In the genomic region with DNA sequence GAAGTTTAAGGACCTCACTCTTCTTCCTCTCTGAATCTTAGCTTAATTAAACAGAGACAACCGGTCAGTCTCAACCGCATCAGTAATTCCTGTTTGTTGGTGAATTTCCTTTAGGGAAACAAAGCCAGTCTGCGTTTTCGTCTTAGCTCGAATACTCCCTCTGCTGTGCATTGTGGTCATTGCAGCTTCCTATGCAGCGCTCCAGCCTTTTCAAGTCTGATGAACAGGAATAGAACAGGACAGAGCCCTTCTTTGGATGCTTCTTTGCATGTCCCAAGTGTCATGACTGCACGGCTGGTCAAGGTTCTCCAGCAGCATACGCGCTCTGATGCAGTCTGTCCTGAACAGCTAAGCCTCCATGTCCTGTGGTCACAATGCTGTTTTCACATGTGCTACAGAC, we compare ENCODE assay signal across 8 mouse cellular contexts. TPM values are rescaled to one million over a fixed set of nuclear protein-coding genes. Genes with fewer than 3 reads are reported as not detected.
DNase-seq lines count a peak whose midpoint lies in the region; ATAC-seq lines count a peak whose summit lies in the region.

No protein-coding gene starts in this region.

- H3K36me3 ChIP-seq in embryonic facial prominence, embryonic 11.5 days (replicated peaks; ENCODE audit: control insufficient read depth, insufficient read depth, low read depth, low read length), result no peaks in the 10 kb centered on the region; the same call in 1 of the 2 replicates

- no peak overlapping the region for H3K27ac ChIP-seq in embryonic facial prominence, embryonic 11.5 days (replicated peaks; ENCODE audit: low read depth, low read length)

- no peaks in the 10 kb centered on the region for H3K9me3 ChIP-seq in embryonic facial prominence, embryonic 11.5 days (replicated peaks; ENCODE audit: control insufficient read depth, low read length)

- no peak overlapping the region for H3K4me2 ChIP-seq in embryonic facial prominence, embryonic 11.5 days (ENCODE audit: low read depth, low read length)

- DNase-seq in urinary bladder, adult 18-20 months (ENCODE audit: low spot score in 2 of 2), result peak; percentile 42 to 58
- no peak for DNase-seq in urinary bladder, adult 2 months (ENCODE audit: low spot score)
- peak; percentile 62 for DNase-seq in adrenal gland, postnatal 25 days
- peak; percentile 84 for DNase-seq in embryonic facial prominence, embryonic 11.5 days (ENCODE audit: low spot score)
- peak; percentile 75 to 86 for DNase-seq in heart, postnatal 10 days
- DNase-seq in left cerebral cortex, postnatal 36 days (ENCODE audit: low spot score in 2 of 2), result peak; percentile 68 to 76
- DNase-seq in naive thymus-derived CD4-positive, alpha-beta T cell, adult 2 months (ENCODE audit: low read depth), result peak; percentile 79
- peak; percentile 65 for DNase-seq in urinary bladder, postnatal 25 days (ENCODE audit: low spot score)

- H3K4me3 ChIP-seq in embryonic facial prominence, embryonic 11.5 days (ENCODE audit: low read depth, low read length), result no peak overlapping the region

- no peaks in the 10 kb centered on the region for H3K27me3 ChIP-seq in embryonic facial prominence, embryonic 11.5 days (ENCODE audit: control insufficient read depth, insufficient read depth, low read length)

- 22% methylated on average over 9 of the region's 9 CpGs for WGBS in embryonic facial prominence, embryonic 11.5 days

- H3K9ac ChIP-seq in embryonic facial prominence, embryonic 11.5 days (replicated peaks; ENCODE audit: low read length), result no peak overlapping the region

- peaks cover 10% of the 10 kb centered on the region for H3K4me1 ChIP-seq in embryonic facial prominence, embryonic 11.5 days (ENCODE audit: control insufficient read depth, insufficient read depth, low read length)

- no peak for ATAC-seq in embryonic facial prominence, embryonic 11.5 days (replicated peaks; ENCODE audit: insufficient number of reproducible peaks, low FRiP score, low TSS enrichment, low read depth)

- intact Hi-C loops in heart, postnatal 10 days (cut with DNase I), result loop anchor here (5.0 to 10.0 kb wide), 3 partner anchors 44 to 272 kb away; a partner anchor contains a TSS
- intact Hi-C loops in left cerebral cortex, postnatal 36 days (cut with DNase I), result no loop called here

RNA-seq across cellular contexts. Expression of a gene that starts 11.6 kb away (rescaled TPM):
- 110 and 111 TPM in 2 replicates for polyA plus RNA-seq in urinary bladder, adult 2 months (2012; rRNA removed)
- total RNA-seq in adrenal gland, postnatal 25 days (2021), result 213 and 228 TPM in 2 replicates
- 394 and 398 TPM in 2 replicates for polyA plus RNA-seq in embryonic facial prominence, embryonic 11.5 days (2014; fragmentation: Nextera tagmentation; extraction: Ambion mirVana)
- total RNA-seq in heart, postnatal 10 days (2021), result 100 to 1,000 TPM; 150 to 154 TPM
- total RNA-seq in left cerebral cortex, postnatal 36 days (2021), result 100 to 1,000 TPM; 206 to 219 TPM

RNA-seq across cellular contexts. Expression of a gene that starts 12.2 kb away (rescaled TPM):
- 8.1 and 10.1 TPM in 2 replicates for polyA plus RNA-seq in urinary bladder, adult 2 months (2012; rRNA removed)
- 4.3 and 8.0 TPM in 2 replicates for total RNA-seq in adrenal gland, postnatal 25 days (2021)
- 3.5 and 3.6 TPM in 2 replicates for polyA plus RNA-seq in embryonic facial prominence, embryonic 11.5 days (2014; fragmentation: Nextera tagmentation; extraction: Ambion mirVana)
- 1 to 10 TPM; 4.0 to 5.1 TPM for total RNA-seq in heart, postnatal 10 days (2021)
- total RNA-seq in left cerebral cortex, postnatal 36 days (2021), result 10 to 100 TPM; 29.8 to 31.6 TPM

RNA-seq across cellular contexts. Expression of a gene that starts 17.7 kb away (rescaled TPM):
- 1.2 and 1.9 TPM in 2 replicates for polyA plus RNA-seq in urinary bladder, adult 2 months (2012; rRNA removed)
- 0.91 TPM in 1 of 2 replicates, not detected in the other for total RNA-seq in adrenal gland, postnatal 25 days (2021)
- polyA plus RNA-seq in embryonic facial prominence, embryonic 11.5 days (2014; fragmentation: Nextera tagmentation; extraction: Ambion mirVana), result 1.7 and 2.4 TPM in 2 replicates
- total RNA-seq in heart, postnatal 10 days (2021), result 1 to 10 TPM in 1 of 2 experiments, under 1 TPM in 1; 0.15 to 1.2 TPM
- 1 to 10 TPM; 5.2 to 6.2 TPM for total RNA-seq in left cerebral cortex, postnatal 36 days (2021)

RNA-seq across cellular contexts. Expression of a gene that starts 18.0 kb away (rescaled TPM):
- 1.4 and 1.5 TPM in 2 replicates for polyA plus RNA-seq in urinary bladder, adult 2 months (2012; rRNA removed)
- 1.7 and 4.3 TPM in 2 replicates for total RNA-seq in adrenal gland, postnatal 25 days (2021)
- 0.27 and 0.89 TPM in 2 replicates for polyA plus RNA-seq in embryonic facial prominence, embryonic 11.5 days (2014; fragmentation: Nextera tagmentation; extraction: Ambion mirVana)
- 1 to 10 TPM; 2.8 to 3.5 TPM for total RNA-seq in heart, postnatal 10 days (2021)
- 1 to 10 TPM; 3.0 to 3.5 TPM for total RNA-seq in left cerebral cortex, postnatal 36 days (2021)

RNA-seq across cellular contexts. Expression of a gene that starts 46.1 kb away (rescaled TPM):
- 6.5 and 7.6 TPM in 2 replicates for polyA plus RNA-seq in urinary bladder, adult 2 months (2012; rRNA removed)
- 8.8 and 9.3 TPM in 2 replicates for total RNA-seq in adrenal gland, postnatal 25 days (2021)
- polyA plus RNA-seq in embryonic facial prominence, embryonic 11.5 days (2014; fragmentation: Nextera tagmentation; extraction: Ambion mirVana), result 4.3 and 5.2 TPM in 2 replicates
- 1 to 10 TPM; 5.4 to 5.5 TPM for total RNA-seq in heart, postnatal 10 days (2021)
- total RNA-seq in left cerebral cortex, postnatal 36 days (2021), result 10 to 100 TPM; 10.6 to 13.5 TPM
